Mouse (Mus musculus) left cerebral cortex, postnatal 36 days (tissue): Measurements from ENCODE around the gene Olfr1290. TPM values are rescaled to one million over a fixed set of nuclear protein-coding genes. Genes with fewer than 3 reads are reported as not detected.

Source experiments
- DNase-seq, 2 experiments: peaks; one replicate each; pipeline ENCODE4 v3.0.0; 2021 to 2022; ENCODE audit warnings: low spot score in 2 of 2, mixed read lengths in 1 of 2
- intact Hi-C: fragments of 180-260 bp; cut with DNase I; formaldehyde crosslinking; loops from one replicate; pipeline ENCODE4 v1.15.1; 2025
- total RNA-seq, 2 experiments: library from RNA; stranded (reverse); gene quantifications; 2 replicates each; pipeline ENCODE4 v1.2.3; 2021

Gene Olfr1290
- total RNA-seq: not detected

DNA sequence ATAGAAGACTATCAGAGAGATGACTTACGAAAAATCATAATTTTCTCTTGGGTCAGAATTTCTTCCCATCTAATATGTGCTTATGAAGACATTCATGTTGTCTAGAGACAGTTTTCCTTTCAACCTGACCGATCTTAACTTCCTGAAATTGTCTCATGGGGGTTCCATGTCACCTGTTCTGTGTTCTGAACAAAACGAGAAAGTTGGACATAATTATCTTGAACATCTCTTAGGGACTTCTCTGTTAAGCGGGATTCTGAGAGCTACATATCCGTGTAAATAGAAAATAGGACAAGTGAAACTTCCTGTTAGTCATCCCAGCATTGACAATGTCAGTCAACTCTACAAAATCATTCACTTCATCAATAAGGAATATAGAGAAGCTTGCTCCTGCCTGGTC lies at the start of gene Olfr1290:
TSS of gene Olfr1290 (minus strand) at position 101 of the 400 bp plus-strand sequence.
- DNase-seq: no peak
- intact Hi-C loops: no loop called here

DNA sequence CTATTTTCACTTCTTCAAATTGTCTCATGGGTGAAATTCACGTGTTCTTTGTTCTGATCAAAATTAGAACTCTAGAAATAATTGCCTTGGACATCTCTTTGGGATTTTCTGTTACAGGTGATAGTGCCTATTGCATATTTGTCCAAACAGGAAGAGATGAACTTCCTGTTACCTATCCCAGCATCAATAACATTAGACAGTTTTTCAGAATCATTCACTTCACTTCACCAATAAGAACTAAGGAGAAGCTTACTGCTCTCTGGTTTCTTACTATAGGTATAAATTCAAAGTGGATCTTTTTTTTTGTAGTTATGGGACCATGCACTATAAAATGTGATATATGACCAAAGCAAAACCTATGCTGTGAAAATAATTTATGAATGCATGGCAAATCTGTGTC lies 46.6 kb upstream of the Olfr1290 start, which contains the start of gene Olfr1294:
TSS of gene Olfr1294 (minus strand) at position 101 of the 400 bp plus-strand sequence.
- intact Hi-C loops: no loop called here
- DNase-seq: no peak

DNA sequence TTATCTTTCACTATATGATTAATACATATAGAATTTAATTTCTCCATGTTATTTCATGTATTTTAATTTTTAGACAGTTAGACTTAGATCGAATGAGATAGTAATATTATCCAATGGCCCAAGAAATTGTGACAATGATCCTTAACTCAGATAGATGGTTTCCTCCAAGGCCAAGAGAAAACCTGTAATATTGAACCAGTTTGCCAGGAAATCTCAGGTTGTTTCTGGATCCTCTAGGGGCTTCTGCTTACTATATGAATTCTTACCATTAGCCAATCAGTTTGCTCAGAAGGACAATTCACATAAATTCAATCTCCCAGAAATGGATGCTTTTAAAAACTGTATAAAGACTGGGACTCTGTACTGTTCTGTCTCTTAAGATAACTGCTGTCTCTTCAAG lies 31.3 kb upstream of the Olfr1290 start, which contains the start of gene Olfr1293-ps:
TSS of gene Olfr1293-ps (plus strand) at position 301 of the 400 bp plus-strand sequence.
- intact Hi-C loops: loop anchor here (5.0 kb wide), 1 partner anchor 368 kb away; no protein-coding TSS in a partner anchor
- DNase-seq: no peak

DNA sequence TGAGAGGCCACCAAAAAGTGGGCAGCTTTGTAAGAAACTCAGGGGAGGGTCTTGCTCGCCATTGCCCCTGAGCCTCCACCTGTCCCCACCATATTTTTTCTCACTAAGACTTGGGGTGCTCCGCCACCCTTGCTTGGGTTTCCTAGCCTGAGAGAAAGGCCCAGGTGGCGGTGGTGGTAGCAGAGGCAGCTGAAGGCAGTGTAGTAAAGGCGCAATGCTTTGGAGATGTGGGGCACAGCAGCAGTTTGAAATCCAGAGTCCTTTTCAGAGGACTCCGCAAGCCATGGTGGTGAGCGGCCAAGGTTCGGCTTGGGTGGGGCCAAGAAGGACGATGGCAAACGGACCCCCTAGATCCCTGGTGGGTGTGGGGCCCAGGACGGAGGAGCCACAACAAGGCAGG lies 23.8 kb upstream of the Olfr1290 start:
- DNase-seq: no peak
- intact Hi-C loops: no loop called here

DNA sequence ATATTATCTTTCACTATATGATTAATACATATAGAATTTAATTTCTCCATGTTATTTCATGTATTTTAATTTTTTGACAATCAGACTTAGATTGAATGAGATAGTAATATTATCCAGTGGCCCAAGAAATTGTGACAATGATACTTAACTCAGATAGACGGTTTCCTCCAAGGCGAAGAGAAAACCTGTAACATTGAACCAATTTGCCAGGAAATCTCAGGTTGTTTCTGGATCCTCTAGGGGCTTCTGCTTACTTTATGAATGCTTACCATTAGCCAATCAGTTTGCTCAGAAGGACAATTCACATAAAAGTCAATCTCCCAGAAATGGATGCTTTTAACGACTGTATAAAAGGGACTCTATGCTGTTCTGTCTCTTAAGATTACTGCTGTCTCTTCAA lies 3.3 kb upstream of the Olfr1290 start, which contains the start of gene Olfr1291-ps1:
TSS of gene Olfr1291-ps1 (plus strand) at position 301 of the 400 bp plus-strand sequence.
- DNase-seq: no peak

DNA sequence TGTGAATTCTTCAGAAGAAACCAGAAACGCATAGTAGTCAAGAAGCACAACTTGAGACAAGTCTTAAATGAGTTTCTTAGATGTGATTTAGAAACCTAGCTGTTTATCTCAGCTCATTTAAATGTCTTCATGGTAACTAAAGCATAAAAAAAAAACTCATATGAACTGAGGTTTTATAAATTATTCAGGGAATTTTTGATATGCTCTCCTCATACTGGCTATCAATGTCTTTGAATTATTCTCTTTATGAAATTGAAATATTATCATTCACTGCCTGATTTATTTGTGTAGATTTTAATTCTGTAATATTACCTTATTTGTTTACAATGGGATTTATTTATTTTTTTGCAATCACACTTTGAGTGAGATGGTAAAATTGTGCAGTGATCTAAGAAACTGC lies 13.1 kb downstream of the Olfr1290 start, which contains the start of gene Olfr1289:
TSS of gene Olfr1289 (plus strand) at position 301 of the 400 bp plus-strand sequence.
- intact Hi-C loops: no loop called here
- no peak for DNase-seq

More for the DNA sequence above, 3.3 kb upstream of the Olfr1290 start, which contains the start of gene Olfr1291-ps1:
- intact Hi-C loops: no loop called here

DNA sequence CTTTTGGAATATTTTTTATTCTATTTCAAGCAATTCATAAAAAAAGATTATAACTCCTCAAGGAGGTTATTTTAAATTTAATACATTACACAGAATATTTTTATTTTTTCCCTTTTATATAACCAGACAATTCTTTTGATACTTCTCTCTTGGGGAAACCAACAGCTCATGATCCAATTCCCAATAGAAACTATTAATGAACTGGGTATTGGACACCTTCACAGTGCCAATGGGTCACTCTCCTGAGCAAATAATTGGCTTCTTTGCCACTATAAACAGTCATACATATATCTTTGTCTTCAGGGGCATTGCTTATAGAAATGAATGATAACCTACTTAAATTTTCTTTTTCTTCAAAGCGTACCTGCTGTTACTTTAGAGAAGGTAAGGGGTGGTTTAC lies 19.8 kb downstream of the Olfr1290 start, which contains the start of gene Olfr1288:
TSS of gene Olfr1288 (plus strand) at position 301 of the 400 bp plus-strand sequence.
- no peak for DNase-seq
- intact Hi-C loops: no loop called here

DNA sequence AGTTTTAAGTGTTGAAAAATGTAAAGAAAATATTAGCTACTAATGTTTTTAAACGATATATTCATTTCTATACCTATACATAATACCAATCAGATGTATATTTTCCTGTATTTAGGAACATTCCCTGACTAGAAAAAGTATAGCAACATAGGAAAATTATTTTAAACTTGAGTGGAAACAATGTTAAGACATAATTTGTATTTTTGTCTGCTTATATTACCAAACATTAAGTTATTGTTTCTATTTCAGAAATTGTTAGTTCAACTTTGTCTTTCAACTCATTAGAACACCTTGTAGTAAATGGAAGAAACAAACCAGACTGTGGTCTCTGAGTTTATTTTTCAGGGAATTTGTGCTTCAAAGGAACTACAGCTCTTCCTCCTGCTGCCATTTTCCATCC lies 44.8 kb downstream of the Olfr1290 start, which contains the start of gene Olfr1287:
TSS of gene Olfr1287 (plus strand) at position 301 of the 400 bp plus-strand sequence.
- no peak for DNase-seq
- intact Hi-C loops: no loop called here

Other genes starting within 250 kb of the Olfr1290 start
- gene Olfr1276, start 239.3 kb downstream of the Olfr1290 start, total RNA-seq: not detected
- not detected for gene Olfr1277, start 219.7 kb downstream of the Olfr1290 start, total RNA-seq
- not detected for gene Olfr1278, start 203.7 kb downstream of the Olfr1290 start, total RNA-seq
- gene Olfr1279, start 193.2 kb downstream of the Olfr1290 start, total RNA-seq: not detected
- gene Olfr1280, start 179.8 kb downstream of the Olfr1290 start, total RNA-seq: not detected
- gene Olfr1281, start 167.3 kb downstream of the Olfr1290 start, total RNA-seq: not detected
- not detected for gene Olfr1282, start 157.8 kb downstream of the Olfr1290 start, total RNA-seq
- not detected for gene Olfr1283, start 127.0 kb downstream of the Olfr1290 start, total RNA-seq
- not detected for gene Olfr1284, start 118.3 kb downstream of the Olfr1290 start, total RNA-seq
- not detected for gene Olfr1286, start 70.7 kb downstream of the Olfr1290 start, total RNA-seq
- gene Olfr1287, start 44.7 kb downstream of the Olfr1290 start, total RNA-seq: not detected
- gene Olfr1288, start 19.7 kb downstream of the Olfr1290 start, total RNA-seq: not detected
- gene Olfr1289, start 13.0 kb downstream of the Olfr1290 start, total RNA-seq: not detected
- not detected for gene Olfr1291-ps1, start 3.4 kb upstream of the Olfr1290 start, total RNA-seq
- gene Olfr1293-ps, start 31.4 kb upstream of the Olfr1290 start, total RNA-seq: not detected
- gene Olfr1294, start 46.5 kb upstream of the Olfr1290 start, total RNA-seq: not detected
- gene Olfr1295, start 75.9 kb upstream of the Olfr1290 start, total RNA-seq: not detected
- gene Olfr1297, start 132.7 kb upstream of the Olfr1290 start, total RNA-seq: not detected
- gene Olfr1298, start 155.4 kb upstream of the Olfr1290 start, total RNA-seq: not detected
- not detected for gene Olfr1299, start 167.6 kb upstream of the Olfr1290 start, total RNA-seq